Mouse (Mus musculus) hindbrain, postnatal 0 days (tissue): ENCODE measurements around the gene Apobec3. TPM values are rescaled to one million over a fixed set of nuclear protein-coding genes. Genes with fewer than 3 reads are reported as not detected.

ENCODE experiments used
- ATAC-seq: fragments of 200-750 bp; cut with Nextera tagmentation; 2 replicates; pipeline ENCODE4 v1.8.0; 2017; ENCODE audit warnings: mild to moderate bottlenecking, moderate TSS enrichment, moderate library complexity
- DNase-seq: peaks from one replicate; pipeline ENCODE4 v3.0.0-alpha.2; 2015; ENCODE audit warnings: low spot score
- H3K27ac ChIP-seq: fragments of 300-500 bp; sonication (generic); 2 replicates; pipeline ENCODE4 v1.5.1; 2014; ENCODE audit warnings: mild to moderate bottlenecking
- H3K27me3 ChIP-seq: fragments of 300-500 bp; sonication (generic); 2 replicates; pipeline ENCODE4 v1.6.1; 2014; ENCODE audit warnings: low read length, mixed read lengths; ENCODE audit not compliant: insufficient read depth
- H3K36me3 ChIP-seq: fragments of 300-500 bp; sonication (generic); 2 replicates; pipeline ENCODE4 v1.6.1; 2014; ENCODE audit warnings: low read length, mixed read lengths; ENCODE audit not compliant: insufficient read depth
- H3K4me1 ChIP-seq: fragments of 300-500 bp; sonication (generic); 2 replicates; pipeline ENCODE4 v1.6.1; 2014; ENCODE audit warnings: antibody characterized with exemption, low read length, mixed read lengths; ENCODE audit not compliant: insufficient read depth
- H3K4me2 ChIP-seq: fragments of 300-500 bp; sonication (generic); 2 replicates; pipeline ENCODE4 v1.6.1; 2014; ENCODE audit warnings: low read depth, mild to moderate bottlenecking, low read length, moderate library complexity, mixed read lengths
- H3K4me3 ChIP-seq: fragments of 300-500 bp; sonication (generic); 2 replicates; pipeline ENCODE4 v1.5.1; 2014; ENCODE audit warnings: low read length
- H3K9ac ChIP-seq: fragments of 300-500 bp; sonication (generic); replicated peaks from 2 replicates; pipeline ENCODE4 v1.6.1; 2014; ENCODE audit warnings: mild to moderate bottlenecking, low read length, moderate library complexity, mixed read lengths
- H3K9me3 ChIP-seq: fragments of 300-500 bp; sonication (generic); 2 replicates; pipeline ENCODE4 v1.6.1; 2016; ENCODE audit warnings: low read length, mixed read lengths
- CTCF ChIP-seq: IDR thresholded peaks from 2 replicates; pipeline ENCODE4 v1.5.1; 2016; ENCODE audit warnings: antibody characterized with exemption, control low read depth, low read depth
- WGBS: fragments of 180-500 bp; shearing (Covaris S2); extraction: QIAGEN DNeasy Blood & Tissue Kit; methylation state at CpG from one replicate; pipeline ENCODE4 v1.1.7; 2014; 5-methylcytosine and 5-hydroxymethylcytosine counted together
- polyA plus RNA-seq: library from polyadenylated mRNA; unstranded; fragments of >200 nt; fragmentation: Nextera tagmentation; extraction: Ambion mirVana; gene quantifications from 2 replicates; pipeline ENCODE4 v1.2.1, GENCODE M21; 2015
- total RNA-seq: library from RNA; depleted of rRNA; stranded (reverse); fragments of >200 nt; gene quantifications from 2 replicates; pipeline ENCODE4 v1.2.3, GENCODE M21; 2014

Gene Apobec3
- total and polyA plus RNA-seq, 2 experiments from 2014 or later = 3.5 to 3.9 TPM

GRCm38 (mm10) chr15:79946022-79946421, 54.6 kb downstream of the Apobec3 start:
- DNase-seq (peak; percentile 93), ATAC-seq (peak; percentile 84)
- peak; percentile 98 for TF ChIP-seq CTCF
- Histone ChIP-seq H3K4me2 (no peak overlapping the region), H3K9ac (no peak overlapping the region), H3K4me3 (no peak overlapping the region), H3K4me1 (peaks cover 18% of the 10 kb centered on the region), H3K9me3 (no peaks in the 10 kb centered on the region), H3K36me3 (no peaks in the 10 kb centered on the region), H3K27me3 (no peaks in the 10 kb centered on the region), H3K27ac (no peak overlapping the region)
- WGBS = 9% methylated on average over 4 of the region's 4 CpGs

DNA sequence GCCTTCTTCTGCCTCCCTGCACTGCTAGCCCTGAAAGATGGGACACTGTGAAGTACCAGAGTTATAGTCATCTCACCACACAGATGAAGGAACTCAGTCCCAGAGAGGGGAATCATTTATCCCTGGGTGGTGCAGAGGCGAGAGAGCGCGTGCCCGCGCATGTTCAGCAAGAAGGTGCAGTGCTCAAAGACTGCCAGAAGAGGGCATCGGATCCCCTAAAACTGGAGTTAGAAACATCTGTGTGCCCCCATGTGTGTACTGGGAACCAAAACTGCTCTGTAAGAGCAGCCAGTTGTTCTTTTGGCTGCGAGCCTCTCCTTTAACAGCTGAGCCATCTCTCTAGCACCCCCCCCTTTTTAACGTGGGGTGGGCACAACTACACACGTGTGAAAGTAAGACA, 55.3 kb downstream of the Apobec3 start:
- peaks cover 25% of the 10 kb centered on the region for H3K4me1 ChIP-seq
- H3K27me3 ChIP-seq = no peaks in the 10 kb centered on the region
- ATAC-seq = no peak

DNA sequence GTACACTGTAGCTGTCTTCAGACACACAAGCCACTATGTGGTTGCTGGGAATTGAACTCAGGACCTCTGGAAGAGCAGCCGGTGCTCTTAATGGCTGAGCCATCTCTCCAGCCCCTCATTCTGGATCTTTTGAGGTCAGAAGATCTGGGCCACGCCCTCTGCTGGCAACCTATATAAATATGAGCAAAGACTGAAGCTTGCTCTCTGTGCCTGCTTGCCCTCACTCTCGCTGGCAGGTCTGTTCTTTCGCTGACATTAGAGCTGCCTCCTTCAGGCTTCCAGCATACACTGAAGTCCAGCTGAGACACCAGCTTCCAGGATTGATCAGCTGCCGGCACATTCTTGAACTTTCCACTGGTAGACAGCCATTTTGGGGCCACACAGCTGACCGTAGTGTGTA, 56.2 kb downstream of the Apobec3 start:
- WGBS = 70% methylated on average over 6 of the region's 6 CpGs
- no peak overlapping the region for H3K4me2 ChIP-seq
- H3K4me3 ChIP-seq = no peak overlapping the region
- ATAC-seq = no peak
- peaks cover 31% of the 10 kb centered on the region for H3K4me1 ChIP-seq
- TF ChIP-seq CTCF = peak; percentile 21
- H3K27me3 ChIP-seq = no peaks in the 10 kb centered on the region
- no peak overlapping the region for H3K9ac ChIP-seq
- peak; percentile 7 for DNase-seq
- H3K27ac ChIP-seq = no peak overlapping the region
- H3K36me3 ChIP-seq = no peaks in the 10 kb centered on the region
- H3K9me3 ChIP-seq = no peaks in the 10 kb centered on the region

More for the DNA sequence above, 55.3 kb downstream of the Apobec3 start:
- peak; percentile 25 for DNase-seq
- Histone ChIP-seq H3K27ac (no peak overlapping the region), H3K4me2 (no peak overlapping the region), H3K4me3 (no peak overlapping the region), H3K36me3 (no peaks in the 10 kb centered on the region), H3K9me3 (no peaks in the 10 kb centered on the region), H3K9ac (no peak overlapping the region)
- 67% methylated on average over 9 of the region's 9 CpGs for WGBS
- TF ChIP-seq CTCF = peak; percentile 63

DNA sequence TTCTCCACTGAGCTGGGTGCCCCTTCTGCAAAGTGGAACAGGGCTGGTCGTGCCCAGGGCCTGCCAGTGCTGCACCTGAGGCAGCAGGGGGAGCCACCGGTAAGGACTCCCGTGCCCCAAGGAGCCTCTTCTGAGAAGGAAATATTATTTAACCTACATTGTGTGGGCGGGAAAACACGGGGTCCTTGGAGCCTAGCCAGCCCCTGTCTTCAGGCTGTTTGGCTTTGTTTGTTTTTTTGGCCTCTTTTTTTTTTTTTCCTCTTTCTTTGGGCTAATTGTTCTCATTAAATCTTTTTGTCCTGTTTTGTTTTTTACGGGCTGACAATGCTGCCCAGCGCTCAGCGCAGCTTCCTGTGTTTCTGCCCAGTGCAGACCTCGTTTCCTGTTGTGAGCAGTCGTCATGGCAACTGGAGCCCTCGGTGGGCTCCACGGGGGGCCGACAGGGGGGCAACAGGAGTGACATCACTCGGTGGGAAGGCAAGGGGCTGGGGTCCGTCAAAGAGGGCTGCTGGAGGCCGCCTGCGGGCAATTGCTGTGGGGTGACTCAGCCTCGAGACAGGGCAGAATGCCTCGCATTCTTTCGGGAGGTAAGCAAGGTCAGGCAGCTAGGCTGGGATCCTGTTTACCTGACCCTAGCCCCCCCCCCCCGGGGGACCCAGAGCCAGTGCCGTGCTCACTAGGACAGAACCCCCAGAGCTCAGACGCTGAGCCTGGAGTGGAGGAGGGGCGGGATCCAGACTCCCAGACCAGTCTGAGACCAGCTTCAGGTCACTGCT, 59.0 kb downstream of the Apobec3 start:
- no peaks in the 10 kb centered on the region for H3K27me3 ChIP-seq
- peak overlapping the region; percentile 23 for H3K4me3 ChIP-seq
- H3K4me1 ChIP-seq = peaks cover 31% of the 10 kb centered on the region
- H3K4me2 ChIP-seq = peak overlapping the region; percentile 54
- H3K27ac ChIP-seq = peak overlapping the region; percentile 59; the same call in 1 of the 2 replicates
- 2% methylated on average over 24 of the region's 24 CpGs for WGBS
- peak; percentile 84 for DNase-seq
- TF ChIP-seq CTCF = peak; percentile 66
- peak; percentile 62 for ATAC-seq
- H3K36me3 ChIP-seq = no peaks in the 10 kb centered on the region
- H3K9ac ChIP-seq = peak overlapping the region; percentile 46
- H3K9me3 ChIP-seq = no peaks in the 10 kb centered on the region

DNA sequence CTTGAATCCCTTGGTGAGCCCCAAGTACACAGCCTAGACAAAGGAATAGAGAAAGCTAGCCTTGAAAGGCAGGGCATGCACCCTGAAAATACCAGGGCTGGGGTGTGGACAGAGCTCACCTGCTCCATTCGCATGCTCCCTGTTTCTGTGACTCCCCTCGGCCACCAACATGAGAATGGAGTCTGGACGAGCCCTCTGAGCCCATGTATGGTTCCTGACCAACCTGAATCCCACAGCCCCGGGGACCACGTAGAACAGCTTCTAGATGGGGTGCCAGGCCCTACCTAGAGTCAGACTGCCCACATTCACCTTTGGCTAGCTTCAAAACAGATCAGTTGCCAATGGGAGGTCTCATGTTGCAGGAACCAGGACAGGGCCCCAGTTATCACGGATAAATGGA, 59.8 kb downstream of the Apobec3 start:
- 0 out of 2 replicates have a peak overlapping the region, but pooled peaks have one; percentile 23 for H3K4me3 ChIP-seq
- no peak overlapping the region; the same call in 1 of the 2 replicates for H3K9ac ChIP-seq
- no peak for TF ChIP-seq CTCF

DNA sequence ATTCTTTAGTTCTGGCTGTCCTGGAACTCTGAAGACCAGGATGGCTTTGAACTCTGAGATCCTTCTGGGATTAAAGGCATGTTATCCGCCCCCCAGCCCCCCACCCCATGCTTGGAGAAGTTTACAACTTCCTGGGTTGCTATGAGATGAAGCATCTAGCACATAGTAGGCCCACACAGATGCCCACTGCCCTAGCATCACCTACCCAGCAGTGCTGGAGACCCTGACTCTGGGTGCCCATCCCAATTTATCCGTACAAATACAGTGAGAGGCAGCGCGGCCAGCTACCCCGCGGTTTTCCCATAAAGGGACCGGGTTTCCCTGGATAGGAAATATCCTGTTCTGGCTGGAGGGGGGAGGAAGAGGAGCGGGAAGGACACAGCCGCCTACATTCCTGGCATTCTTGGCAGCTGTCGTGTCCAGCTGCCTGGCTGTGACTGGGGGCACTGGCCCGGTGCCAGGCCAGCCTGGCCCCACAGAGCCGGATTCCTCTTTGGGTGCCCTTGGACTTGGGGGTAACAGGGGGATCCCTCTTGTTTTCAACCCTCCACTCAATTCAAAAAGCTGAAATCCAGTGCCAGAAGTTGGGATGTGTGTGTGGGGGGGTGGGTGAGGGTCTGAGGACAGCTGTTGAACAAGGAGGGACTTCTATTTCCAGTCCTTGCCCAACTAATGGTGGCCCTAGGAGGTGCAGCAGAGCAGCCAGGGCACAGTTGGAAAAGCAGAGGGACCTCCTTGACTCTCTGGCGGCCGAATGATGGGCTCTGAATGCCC, 60.5 kb downstream of the Apobec3 start:
- Histone ChIP-seq H3K36me3 (no peaks in the 10 kb centered on the region), H3K9ac (no peak overlapping the region), H3K4me3 (no peak overlapping the region), H3K27ac (no peak overlapping the region), H3K9me3 (no peaks in the 10 kb centered on the region), H3K4me1 (peaks cover 31% of the 10 kb centered on the region), H3K27me3 (no peaks in the 10 kb centered on the region), H3K4me2 (no peak overlapping the region)
- WGBS = 22% methylated on average over 14 of the region's 14 CpGs
- no peak for ATAC-seq
- TF ChIP-seq CTCF = no peak
- peak; percentile 7 for DNase-seq

More for the DNA sequence above, 59.8 kb downstream of the Apobec3 start:
- Histone ChIP-seq H3K4me2 (peak overlapping the region; percentile 54; the same call in 1 of the 2 replicates), H3K36me3 (no peaks in the 10 kb centered on the region), H3K27me3 (no peaks in the 10 kb centered on the region), H3K9me3 (no peaks in the 10 kb centered on the region), H3K27ac (peak overlapping the region; percentile 59; the same call in 1 of the 2 replicates), H3K4me1 (peaks cover 31% of the 10 kb centered on the region)
- no peak for DNase-seq
- no peak for ATAC-seq
- 68% methylated on average over 6 of the region's 6 CpGs for WGBS
